Mouse (Mus musculus) cerebellum, adult 2 months (tissue): ENCODE measurements at regions not wholly inside any gene's neighbourhood (a gene's known extent, or its start where the extent isn't known, plus 50 kb on each side); places are given as distances from the start of the nearest gene placed in this dataset.

ENCODE experiments used
- CTCF ChIP-seq: fragments of 200-500 bp; IDR thresholded peaks from 2 replicates; pipeline ENCODE4 v1.5.1; 2011; ENCODE audit warnings: low read depth, mild to moderate bottlenecking, control low read depth, low read length, moderate library complexity, borderline replicate concordance; ENCODE audit not compliant: insufficient read depth
- POLR2A ChIP-seq: fragments of 200-500 bp; IDR thresholded peaks from 2 replicates; pipeline ENCODE4 v1.6.1; 2011; ENCODE audit warnings: low read length, control low read depth, borderline replicate concordance; ENCODE audit not compliant: insufficient read depth

GRCm38 (mm10) chr9:104496220-104496619 is 50.9 kb upstream of the Cpne4 start:
- TF ChIP-seq CTCF (no peak), POLR2A (no peak)
